Mouse (Mus musculus) midbrain, embryonic 11.5 days (tissue): ENCODE measurements at regions not wholly inside any gene's neighbourhood (a gene's known extent, or its start where the extent isn't known, plus 50 kb on each side); places are given as distances from the start of the nearest gene placed in this dataset.
A peak's percentile ranks its signal among the peaks of the same experiment; 100 is the strongest.

Experiments used
- ATAC-seq: fragments of 200-750 bp; cut with Nextera tagmentation; 2 replicates; pipeline ENCODE4 v1.8.0; 2017; ENCODE audit warnings: moderate TSS enrichment, moderate library complexity; ENCODE audit not compliant: low FRiP score
- DNase-seq: peaks from one replicate; pipeline ENCODE4 v3.0.0; 2015; ENCODE audit warnings: low spot score; ENCODE audit errors: missing footprints
- H3K27ac ChIP-seq: fragments of 300-500 bp; sonication (generic); 2 replicates; pipeline ENCODE4 v1.5.1; 2014; ENCODE audit warnings: low read depth, low read length
- H3K27me3 ChIP-seq: fragments of 300-500 bp; sonication (generic); 2 replicates; pipeline ENCODE4 v1.6.1; 2014; ENCODE audit warnings: mild to moderate bottlenecking, low read length, moderate library complexity, mixed read lengths; ENCODE audit not compliant: control insufficient read depth, insufficient read depth
- H3K36me3 ChIP-seq: fragments of 300-500 bp; sonication (generic); 2 replicates; pipeline ENCODE4 v1.6.1; 2014; ENCODE audit warnings: mild to moderate bottlenecking, low read length, moderate library complexity, mixed read lengths; ENCODE audit not compliant: control insufficient read depth, insufficient read depth
- H3K4me1 ChIP-seq: fragments of 300-500 bp; sonication (generic); 2 replicates; pipeline ENCODE4 v1.6.1; 2014; ENCODE audit warnings: low read length; ENCODE audit not compliant: control insufficient read depth, insufficient read depth
- H3K4me2 ChIP-seq: fragments of 300-500 bp; sonication (generic); 2 replicates; pipeline ENCODE4 v1.6.1; 2014; ENCODE audit warnings: mild to moderate bottlenecking, moderate library complexity
- H3K4me3 ChIP-seq: fragments of 300-500 bp; sonication (generic); 2 replicates; pipeline ENCODE4 v1.5.1; 2014; ENCODE audit warnings: low read depth, low read length
- H3K9ac ChIP-seq: fragments of 300-500 bp; sonication (generic); 2 replicates; pipeline ENCODE4 v1.6.1; 2014; ENCODE audit warnings: low read length
- H3K9me3 ChIP-seq: fragments of 300-500 bp; sonication (generic); 2 replicates; pipeline ENCODE4 v1.6.1; 2016; ENCODE audit warnings: low read length; ENCODE audit not compliant: control insufficient read depth
- WGBS: fragments of 180-500 bp; shearing (Covaris S2); extraction: QIAGEN DNeasy Blood & Tissue Kit; methylation state at CpG from one replicate; pipeline ENCODE4 v1.1.7; 2014; 5-methylcytosine and 5-hydroxymethylcytosine counted together

DNA sequence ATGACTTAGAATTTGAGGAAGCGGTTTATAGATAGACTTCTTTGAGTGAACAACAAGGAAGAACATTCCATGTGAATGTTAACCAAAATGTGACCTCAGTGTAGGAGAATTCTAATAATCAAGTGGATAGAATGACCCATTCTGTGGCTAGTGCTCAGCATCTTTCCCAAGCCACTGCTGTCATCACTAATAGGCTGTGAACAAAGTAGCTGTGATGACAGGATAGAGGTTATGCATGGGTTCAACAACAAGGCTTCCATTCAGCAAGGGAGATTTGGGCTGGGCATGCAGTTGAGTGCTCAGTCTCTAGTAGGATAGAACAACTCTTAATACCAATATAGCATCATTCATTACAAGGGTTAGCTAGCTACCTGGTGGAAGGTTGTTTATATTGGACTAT is 483.0 kb upstream of the Pappa start:
- no peaks in the 10 kb centered on the region for H3K36me3 ChIP-seq
- no peaks in the 10 kb centered on the region for H3K27me3 ChIP-seq
- no peak for ATAC-seq
- no peaks in the 10 kb centered on the region for H3K4me1 ChIP-seq
- no peak for DNase-seq
- no peak overlapping the region for H3K9ac ChIP-seq
- WGBS = 79% methylated on average over 1 of the region's 1 CpGs
- no peak overlapping the region for H3K27ac ChIP-seq
- H3K4me3 ChIP-seq = no peak overlapping the region
- no peak overlapping the region for H3K4me2 ChIP-seq
- no peaks in the 10 kb centered on the region for H3K9me3 ChIP-seq

DNA sequence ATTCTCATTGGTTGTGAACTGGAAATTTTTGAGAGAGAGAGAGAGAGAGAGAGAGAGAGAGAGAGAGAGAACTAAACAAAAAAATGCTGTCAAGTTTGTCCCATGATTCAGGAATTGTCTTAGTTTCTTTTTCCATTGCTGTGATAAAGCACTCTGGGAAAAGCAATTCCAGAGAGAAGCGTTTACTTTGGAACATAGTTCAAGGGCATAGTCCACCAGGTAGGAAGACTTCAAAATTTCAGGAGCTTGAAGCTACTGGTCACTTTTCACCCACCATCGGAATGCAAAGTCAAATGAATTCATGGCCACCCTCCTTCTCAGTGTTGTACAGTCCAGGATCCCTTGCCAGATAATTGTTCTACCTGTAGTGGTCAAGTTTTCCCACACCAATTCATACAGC is 478.8 kb upstream of the Pappa start:
- H3K27me3 ChIP-seq = no peaks in the 10 kb centered on the region
- H3K4me1 ChIP-seq = no peaks in the 10 kb centered on the region
- no peaks in the 10 kb centered on the region for H3K9me3 ChIP-seq
- no peak overlapping the region for H3K9ac ChIP-seq
- H3K27ac ChIP-seq = no peak overlapping the region
- no peak overlapping the region for H3K4me2 ChIP-seq
- ATAC-seq = no peak
- H3K36me3 ChIP-seq = no peaks in the 10 kb centered on the region
- no peak for DNase-seq
- 92% methylated on average over 2 of the region's 2 CpGs for WGBS
- no peak overlapping the region for H3K4me3 ChIP-seq

DNA sequence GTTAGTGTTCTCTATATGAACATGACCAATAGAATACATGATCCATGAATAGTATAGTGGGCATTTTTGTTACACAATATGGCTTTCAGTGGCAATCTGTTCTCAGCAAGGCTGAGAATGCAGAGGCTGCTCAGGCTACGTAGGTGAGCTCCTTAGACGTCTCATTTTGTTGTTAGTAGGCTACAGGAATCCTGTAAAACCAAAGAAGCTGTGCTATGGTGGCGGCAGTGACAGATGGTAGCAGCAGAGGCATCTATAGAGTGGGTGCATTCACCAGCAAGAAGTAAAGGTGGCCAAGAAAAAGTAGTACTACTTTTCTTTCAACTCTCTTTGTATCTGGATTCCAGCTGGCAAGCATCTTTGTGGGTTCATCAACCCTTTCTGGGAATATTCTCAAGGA is 469.8 kb upstream of the Pappa start:
- DNase-seq = no peak
- no peak for ATAC-seq
- no peaks in the 10 kb centered on the region for H3K27me3 ChIP-seq
- no peak overlapping the region for H3K27ac ChIP-seq
- H3K4me1 ChIP-seq = no peaks in the 10 kb centered on the region
- no peak overlapping the region for H3K4me2 ChIP-seq
- H3K36me3 ChIP-seq = no peaks in the 10 kb centered on the region
- H3K9ac ChIP-seq = no peak overlapping the region
- no peaks in the 10 kb centered on the region for H3K9me3 ChIP-seq
- H3K4me3 ChIP-seq = no peak overlapping the region
- WGBS = 85% methylated on average over 3 of the region's 3 CpGs

DNA sequence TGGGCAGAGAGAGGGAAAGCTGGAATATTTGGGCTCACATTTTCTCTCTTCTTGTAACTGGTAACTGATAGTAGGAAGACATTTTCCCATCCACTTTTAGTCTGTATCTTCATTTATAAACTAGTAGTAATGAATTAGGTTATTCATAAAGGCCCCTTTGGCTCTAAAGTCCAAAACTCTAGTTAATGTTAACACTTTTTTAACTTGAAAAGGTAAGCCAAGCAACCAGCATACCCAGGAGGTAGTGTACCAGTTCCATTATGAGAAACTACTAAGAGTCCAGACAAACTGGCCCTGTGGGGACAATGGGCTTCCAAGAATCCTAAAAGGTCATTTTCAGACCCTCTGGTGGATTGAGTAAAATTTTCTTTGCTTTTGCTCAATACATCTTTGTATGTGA is 468.4 kb upstream of the Pappa start:
- H3K4me2 ChIP-seq = no peak overlapping the region
- ATAC-seq = no peak
- H3K36me3 ChIP-seq = no peaks in the 10 kb centered on the region
- no peaks in the 10 kb centered on the region for H3K4me1 ChIP-seq
- no peaks in the 10 kb centered on the region for H3K27me3 ChIP-seq
- no peak overlapping the region for H3K9ac ChIP-seq
- no peak overlapping the region for H3K27ac ChIP-seq
- no peak for DNase-seq
- H3K4me3 ChIP-seq = no peak overlapping the region
- H3K9me3 ChIP-seq = no peaks in the 10 kb centered on the region

DNA sequence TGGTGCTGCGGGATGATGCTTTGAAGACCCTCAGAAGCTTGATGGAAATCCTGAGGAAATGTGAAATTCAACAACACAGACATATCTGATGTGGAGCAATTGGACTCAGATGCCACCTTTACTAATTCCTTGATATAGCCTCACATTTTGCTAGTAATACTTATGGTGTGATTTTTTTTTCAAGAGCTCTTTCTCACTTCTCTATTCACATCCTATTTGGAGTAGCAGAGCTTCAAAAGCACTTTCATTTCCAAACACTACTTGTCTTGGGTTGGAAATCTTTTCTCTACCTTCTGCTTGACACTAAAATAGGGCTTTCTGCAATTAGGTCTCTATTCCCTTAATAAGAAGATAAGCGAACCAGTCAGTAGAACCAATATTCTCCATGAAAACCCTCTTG is 460.3 kb upstream of the Pappa start:
- H3K4me1 ChIP-seq = no peaks in the 10 kb centered on the region
- ATAC-seq (no peak), DNase-seq (no peak)
- H3K4me2 ChIP-seq = no peak overlapping the region
- H3K27ac ChIP-seq = no peak overlapping the region
- no peak overlapping the region for H3K4me3 ChIP-seq
- H3K27me3 ChIP-seq = no peaks in the 10 kb centered on the region
- H3K9ac ChIP-seq = no peak overlapping the region
- no peaks in the 10 kb centered on the region for H3K36me3 ChIP-seq
- 87% methylated on average over 2 of the region's 2 CpGs for WGBS
- H3K9me3 ChIP-seq = no peaks in the 10 kb centered on the region

DNA sequence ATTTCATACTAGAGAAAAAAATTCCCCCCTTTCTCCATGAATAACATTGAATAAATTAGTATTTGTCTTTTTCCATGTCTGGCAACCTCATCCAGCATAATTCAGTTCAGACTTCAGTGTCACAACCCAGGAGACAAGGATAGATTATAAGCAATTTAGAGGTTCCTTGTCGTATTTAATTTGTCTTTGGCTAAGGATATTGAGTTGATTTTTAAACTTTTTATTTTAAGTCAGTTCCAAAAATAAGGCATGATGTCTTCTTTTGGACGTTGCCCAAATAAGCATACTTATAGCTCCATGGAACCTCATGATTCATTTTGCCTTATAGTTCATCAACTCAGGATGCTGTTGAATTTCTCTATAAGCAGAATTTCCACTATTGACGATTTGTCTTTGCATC is 456.0 kb upstream of the Pappa start:
- Histone ChIP-seq H3K4me1 (no peaks in the 10 kb centered on the region), H3K27ac (no peak overlapping the region), H3K9ac (no peak overlapping the region), H3K4me3 (no peak overlapping the region), H3K9me3 (no peaks in the 10 kb centered on the region), H3K27me3 (no peaks in the 10 kb centered on the region), H3K36me3 (no peaks in the 10 kb centered on the region), H3K4me2 (no peak overlapping the region)
- 87% methylated on average over 3 of the region's 3 CpGs for WGBS
- ATAC-seq = no peak
- DNase-seq = no peak

DNA sequence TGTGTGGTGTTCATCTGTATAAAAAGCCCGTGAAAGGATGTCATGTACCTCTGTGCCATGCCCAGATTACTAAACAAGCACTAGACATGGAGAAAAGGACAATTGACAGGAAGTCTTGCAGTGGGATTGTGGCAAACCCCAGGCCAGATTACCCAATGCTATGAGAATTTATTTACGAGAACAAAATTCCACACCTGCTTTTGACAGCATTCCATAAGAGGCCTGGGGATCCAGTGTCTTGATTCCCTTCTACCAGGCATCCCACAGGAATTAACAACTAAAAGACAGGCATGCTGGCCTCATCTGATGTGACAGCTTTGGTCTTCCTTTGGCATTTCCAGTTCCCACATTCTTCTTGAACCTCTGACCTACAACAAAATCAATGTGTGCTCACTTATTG is 454.3 kb upstream of the Pappa start:
- H3K4me3 ChIP-seq = no peak overlapping the region
- ATAC-seq = no peak

DNA sequence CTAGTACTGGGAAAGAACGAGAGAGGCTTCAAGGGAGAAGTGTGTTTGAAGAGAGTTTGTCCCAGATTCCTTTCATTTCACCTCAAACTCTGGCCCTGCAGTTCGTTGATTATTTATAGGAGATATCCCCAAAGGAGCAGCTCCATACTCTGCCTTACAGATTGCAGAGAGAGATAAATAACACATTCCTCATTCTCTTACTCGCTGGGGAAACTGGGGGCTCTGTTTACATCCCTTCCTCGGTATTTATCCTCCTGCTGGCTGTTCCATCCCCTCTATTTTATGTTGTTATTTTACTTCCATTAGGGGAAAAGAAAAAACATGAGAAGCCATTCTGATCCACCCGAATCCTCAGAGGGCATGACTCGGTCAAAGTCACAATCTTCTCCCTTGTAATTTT is 447.5 kb upstream of the Pappa start:
- Histone ChIP-seq H3K4me1 (no peaks in the 10 kb centered on the region), H3K36me3 (no peaks in the 10 kb centered on the region), H3K4me2 (no peak overlapping the region), H3K4me3 (no peak overlapping the region), H3K9ac (no peak overlapping the region), H3K27me3 (no peaks in the 10 kb centered on the region), H3K9me3 (no peaks in the 10 kb centered on the region), H3K27ac (no peak overlapping the region)
- DNase-seq (no peak), ATAC-seq (peak; percentile 54; the same call in 1 of the 2 replicates)
- 70% methylated on average over 6 of the region's 6 CpGs for WGBS

More for the DNA sequence above, 454.3 kb upstream of the Pappa start:
- no peak overlapping the region for H3K4me2 ChIP-seq
- no peak overlapping the region for H3K27ac ChIP-seq
- no peaks in the 10 kb centered on the region for H3K9me3 ChIP-seq
- H3K36me3 ChIP-seq = no peaks in the 10 kb centered on the region
- WGBS = 85% methylated on average over 2 of the region's 2 CpGs
- H3K4me1 ChIP-seq = no peaks in the 10 kb centered on the region
- no peak overlapping the region for H3K9ac ChIP-seq
- H3K27me3 ChIP-seq = no peaks in the 10 kb centered on the region
- no peak for DNase-seq

DNA sequence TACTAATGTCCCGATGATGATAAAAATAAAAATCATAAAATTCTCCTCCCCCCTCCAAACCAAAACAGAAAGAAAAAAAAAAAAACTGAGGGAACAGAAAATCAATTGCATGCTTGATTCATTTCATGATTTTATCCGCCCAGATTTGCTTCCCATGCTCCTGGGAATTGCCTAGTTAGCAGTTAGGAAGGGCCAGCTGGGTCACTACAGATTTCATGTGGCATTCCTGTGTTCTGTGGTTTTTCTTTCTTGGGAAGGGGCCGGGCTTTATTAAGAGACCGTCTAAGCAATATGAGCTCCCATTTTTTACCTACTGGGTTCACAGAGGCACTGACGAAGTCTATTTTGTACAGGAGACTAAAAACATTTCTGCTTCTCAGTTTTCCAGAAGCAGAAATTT is 447.1 kb upstream of the Pappa start:
- DNase-seq (no peak), ATAC-seq (no peak)
- H3K36me3 ChIP-seq = no peaks in the 10 kb centered on the region
- no peaks in the 10 kb centered on the region for H3K27me3 ChIP-seq
- H3K4me1 ChIP-seq = no peaks in the 10 kb centered on the region
- H3K4me3 ChIP-seq = no peak overlapping the region
- H3K9me3 ChIP-seq = no peaks in the 10 kb centered on the region
- WGBS = 72% methylated on average over 5 of the region's 5 CpGs
- H3K27ac ChIP-seq = no peak overlapping the region
- no peak overlapping the region for H3K9ac ChIP-seq
- H3K4me2 ChIP-seq = no peak overlapping the region

DNA sequence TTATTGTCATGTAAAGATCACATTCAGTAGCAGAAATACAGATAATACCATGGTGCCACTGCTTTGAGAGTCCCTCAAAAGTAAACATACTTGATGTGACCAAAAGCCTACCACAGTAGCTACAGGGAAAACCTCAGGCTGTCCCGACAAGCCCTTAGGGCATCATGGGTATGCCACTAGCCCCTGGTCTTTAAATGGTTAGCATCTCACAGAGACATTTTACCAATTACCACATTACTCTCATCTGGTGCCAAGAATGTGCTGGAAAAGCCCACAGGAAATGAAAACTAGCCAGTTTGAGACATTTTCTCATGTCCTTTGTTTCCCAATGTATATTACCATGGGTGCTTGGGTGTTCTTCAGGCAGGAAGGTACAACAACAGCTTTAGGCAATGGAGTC is 439.3 kb upstream of the Pappa start:
- H3K36me3 ChIP-seq = no peaks in the 10 kb centered on the region
- WGBS = 84% methylated on average over 1 of the region's 1 CpGs
- DNase-seq (no peak), ATAC-seq (no peak)
- H3K4me1 ChIP-seq = no peaks in the 10 kb centered on the region
- H3K9ac ChIP-seq = no peak overlapping the region
- H3K4me2 ChIP-seq = no peak overlapping the region
- no peaks in the 10 kb centered on the region for H3K9me3 ChIP-seq
- no peak overlapping the region for H3K27ac ChIP-seq
- H3K27me3 ChIP-seq = no peaks in the 10 kb centered on the region
- H3K4me3 ChIP-seq = no peak overlapping the region
